Mouse (Mus musculus) lung, postnatal 0 days (tissue): Measurements from ENCODE around the gene Arf4.

ENCODE experiments used
- CTCF ChIP-seq: IDR thresholded peaks from 2 replicates; pipeline ENCODE4 v1.5.1; 2016; ENCODE audit warnings: antibody characterized with exemption, mild to moderate bottlenecking
- EP300 ChIP-seq: IDR thresholded peaks from 2 replicates; pipeline ENCODE4 v1.6.1; 2016; ENCODE audit warnings: antibody characterized with exemption, mild to moderate bottlenecking, control low read depth

GRCm38 (mm10) chr14:26591353-26591752 lies 46.5 kb upstream of the Arf4 start:
- TF ChIP-seq CTCF (peak; percentile 29; the same call in 1 of the 2 replicates), EP300 (no peak)
